Mouse (Mus musculus): ENCODE data around the gene Eef1akmt3. TPM values are rescaled to one million over a fixed set of nuclear protein-coding genes. Genes with fewer than 3 reads are reported as not detected.
"Not testable (repeated sequence)": the region's sequence is repeated elsewhere in the genome, so short reads cannot be mapped to it uniquely, and the experiment has no call there.

Gene Eef1akmt3
- total RNA-seq, 1 experiment from 2014 or later, result not detected

GRCm38 (mm10) chr10:127073981-127074380, 32.7 kb upstream of the Eef1akmt3 start:
- ATAC-seq (replicated peaks in 1 of 2; ENCODE audit: insufficient read depth in 1 of 2, low FRiP score in 2 of 2, low TSS enrichment in 1 of 2, low read depth in 1 of 2, poor library complexity in 2 of 2, severe bottlenecking in 2 of 2), result no peak

GRCm38 (mm10) chr10:127072969-127073368, 31.7 kb upstream of the Eef1akmt3 start:
- not testable (repeated sequence) for ATAC-seq (replicated peaks in 1 of 2; ENCODE audit: insufficient read depth in 1 of 2, low FRiP score in 2 of 2, low TSS enrichment in 1 of 2, low read depth in 1 of 2, poor library complexity in 2 of 2, severe bottlenecking in 2 of 2)

GRCm38 (mm10) chr10:127072270-127072669, 31.0 kb upstream of the Eef1akmt3 start:
- ATAC-seq (replicated peaks in 1 of 2; ENCODE audit: insufficient read depth in 1 of 2, low FRiP score in 2 of 2, low TSS enrichment in 1 of 2, low read depth in 1 of 2, poor library complexity in 2 of 2, severe bottlenecking in 2 of 2), result not testable (repeated sequence)

- no peak for ATAC-seq (replicated peaks in 1 of 2; ENCODE audit: insufficient read depth in 1 of 2, low FRiP score in 2 of 2, low TSS enrichment in 1 of 2, low read depth in 1 of 2, poor library complexity in 2 of 2, severe bottlenecking in 2 of 2)
These were observed 29.9 kb upstream of the Eef1akmt3 start for GRCm38 (mm10) chr10:127071203-127071602.

GRCm38 (mm10) chr10:127070190-127071121, 29.1 kb upstream of the Eef1akmt3 start, which contains the start of gene Tspan31:
Gene Tspan31, minus strand, starts transcription at chr10:127070264.
- peak; percentile 75 to 81 for ATAC-seq (replicated peaks in 1 of 2; ENCODE audit: insufficient read depth in 1 of 2, low FRiP score in 2 of 2, low TSS enrichment in 1 of 2, low read depth in 1 of 2, poor library complexity in 2 of 2, severe bottlenecking in 2 of 2)

GRCm38 (mm10) chr10:127069281-127070189, 28.2 kb upstream of the Eef1akmt3 start:
- ATAC-seq (replicated peaks in 1 of 2; ENCODE audit: insufficient read depth in 1 of 2, low FRiP score in 2 of 2, low TSS enrichment in 1 of 2, low read depth in 1 of 2, poor library complexity in 2 of 2, severe bottlenecking in 2 of 2), result peak in 1 of 2 experiments; percentile 14; a peak in 3 of 4 replicates

GRCm38 (mm10) chr10:127068360-127069038, 27.2 kb upstream of the Eef1akmt3 start:
- ATAC-seq (replicated peaks in 1 of 2; ENCODE audit: insufficient read depth in 1 of 2, low FRiP score in 2 of 2, low TSS enrichment in 1 of 2, low read depth in 1 of 2, poor library complexity in 2 of 2, severe bottlenecking in 2 of 2), result no peak

- no peak for ATAC-seq (replicated peaks in 1 of 2; ENCODE audit: insufficient read depth in 1 of 2, low FRiP score in 2 of 2, low TSS enrichment in 1 of 2, low read depth in 1 of 2, poor library complexity in 2 of 2, severe bottlenecking in 2 of 2)
These were observed 25.3 kb upstream of the Eef1akmt3 start for GRCm38 (mm10) chr10:127066519-127067018.

GRCm38 (mm10) chr10:127065981-127066380, 24.7 kb upstream of the Eef1akmt3 start:
- no peak for ATAC-seq (replicated peaks in 1 of 2; ENCODE audit: insufficient read depth in 1 of 2, low FRiP score in 2 of 2, low TSS enrichment in 1 of 2, low read depth in 1 of 2, poor library complexity in 2 of 2, severe bottlenecking in 2 of 2)

GRCm38 (mm10) chr10:127063913-127064870, 22.9 kb upstream of the Eef1akmt3 start:
- no peak for ATAC-seq (replicated peaks in 1 of 2; ENCODE audit: insufficient read depth in 1 of 2, low FRiP score in 2 of 2, low TSS enrichment in 1 of 2, low read depth in 1 of 2, poor library complexity in 2 of 2, severe bottlenecking in 2 of 2)

- peak; percentile 77 to 86 for ATAC-seq (replicated peaks in 1 of 2; ENCODE audit: insufficient read depth in 1 of 2, low FRiP score in 2 of 2, low TSS enrichment in 1 of 2, low read depth in 1 of 2, poor library complexity in 2 of 2, severe bottlenecking in 2 of 2)
These were observed 22.0 kb upstream of the Eef1akmt3 start, which contains the start of gene Cdk4 for GRCm38 (mm10) chr10:127063239-127063872. Gene Cdk4, plus strand, starts transcription at chr10:127063534.

- no peak for ATAC-seq (replicated peaks in 1 of 2; ENCODE audit: insufficient read depth in 1 of 2, low FRiP score in 2 of 2, low TSS enrichment in 1 of 2, low read depth in 1 of 2, poor library complexity in 2 of 2, severe bottlenecking in 2 of 2)
These were observed 21.2 kb upstream of the Eef1akmt3 start for GRCm38 (mm10) chr10:127062503-127062902.

- not testable (repeated sequence) for ATAC-seq (replicated peaks in 1 of 2; ENCODE audit: insufficient read depth in 1 of 2, low FRiP score in 2 of 2, low TSS enrichment in 1 of 2, low read depth in 1 of 2, poor library complexity in 2 of 2, severe bottlenecking in 2 of 2)
These were observed 20.8 kb upstream of the Eef1akmt3 start for GRCm38 (mm10) chr10:127062101-127062500.

- ATAC-seq (replicated peaks in 1 of 2; ENCODE audit: insufficient read depth in 1 of 2, low FRiP score in 2 of 2, low TSS enrichment in 1 of 2, low read depth in 1 of 2, poor library complexity in 2 of 2, severe bottlenecking in 2 of 2), result no peak
These were observed 20.2 kb upstream of the Eef1akmt3 start for GRCm38 (mm10) chr10:127061513-127061912.

GRCm38 (mm10) chr10:127061085-127061484, 19.8 kb upstream of the Eef1akmt3 start:
- no peak for ATAC-seq (replicated peaks in 1 of 2; ENCODE audit: insufficient read depth in 1 of 2, low FRiP score in 2 of 2, low TSS enrichment in 1 of 2, low read depth in 1 of 2, poor library complexity in 2 of 2, severe bottlenecking in 2 of 2)
